Mouse (Mus musculus): ENCODE measurements around the gene Pdzrn3. TPM values are rescaled to one million over a fixed set of nuclear protein-coding genes. Genes with fewer than 3 reads are reported as not detected.

Gene Pdzrn3
- 15.3 and 19.5 TPM in 2 replicates for polyA plus RNA-seq (2016; fragmentation: Nextera tagmentation; extraction: Ambion mirVana)

DNA sequence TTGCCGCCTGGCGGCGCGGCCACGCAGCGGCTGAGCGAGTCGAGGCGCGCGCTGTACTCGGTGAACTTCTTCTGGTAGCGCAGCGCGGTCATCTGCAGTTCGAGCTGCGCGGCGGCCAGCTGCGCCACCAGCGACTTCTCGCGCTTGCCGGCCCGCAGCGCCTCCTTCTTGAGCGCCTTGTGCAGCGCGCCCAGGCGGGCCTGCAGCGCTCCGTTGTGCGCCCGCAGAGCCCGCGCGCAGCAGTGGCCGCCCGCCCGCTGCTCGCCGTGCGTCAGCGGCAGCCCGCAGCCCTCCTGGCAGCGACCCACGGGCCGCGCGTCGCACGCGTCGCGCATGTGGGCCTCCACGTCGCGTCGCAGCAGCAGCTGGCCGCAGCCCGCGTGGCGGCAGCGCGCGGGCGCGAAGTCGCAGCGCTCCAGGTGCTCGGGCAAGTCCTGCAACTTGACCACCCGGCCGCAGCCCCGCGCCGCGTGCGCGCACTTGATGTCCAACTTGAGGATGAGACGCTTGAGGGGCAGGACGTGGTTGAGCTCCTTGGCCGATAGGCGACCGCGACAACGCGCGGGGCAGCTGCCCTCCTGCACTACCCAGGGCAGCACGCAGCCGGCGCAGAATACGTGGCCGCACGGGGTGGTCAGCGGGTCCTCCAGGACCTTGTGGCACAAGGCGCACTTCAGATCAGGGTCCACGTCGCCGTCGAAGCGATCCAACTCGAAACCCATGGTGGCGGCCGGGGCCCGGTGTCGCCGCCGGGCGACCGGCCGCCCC lies at the start of gene Pdzrn3:
Gene Pdzrn3, minus strand, starts transcription at position 731 of the 768 bp plus-strand sequence.
- under 1% methylated on average over 100 of the region's 111 CpGs for WGBS
- peak within 1 kb of the TSS; percentile 100 for H3K4me2 ChIP-seq (replicated peaks)
- peaks cover 28% of the 10 kb centered on the region for H3K4me1 ChIP-seq
- no peaks in the 10 kb centered on the region for H3K36me3 ChIP-seq
- peaks cover 50% of the 10 kb centered on the region for H3K27me3 ChIP-seq
- H3K4me3 ChIP-seq, result peak within 1 kb of the TSS; percentile 66
- peak within 1 kb of the TSS; percentile 65 for H3K9ac ChIP-seq (replicated peaks)
- peak within 1 kb of the TSS; percentile 68 for H3K27ac ChIP-seq (replicated peaks)
- H3K9me3 ChIP-seq, result no peaks in the 10 kb centered on the region
- ATAC-seq (ENCODE audit: low FRiP score, low read depth), result peak; percentile 80

DNA sequence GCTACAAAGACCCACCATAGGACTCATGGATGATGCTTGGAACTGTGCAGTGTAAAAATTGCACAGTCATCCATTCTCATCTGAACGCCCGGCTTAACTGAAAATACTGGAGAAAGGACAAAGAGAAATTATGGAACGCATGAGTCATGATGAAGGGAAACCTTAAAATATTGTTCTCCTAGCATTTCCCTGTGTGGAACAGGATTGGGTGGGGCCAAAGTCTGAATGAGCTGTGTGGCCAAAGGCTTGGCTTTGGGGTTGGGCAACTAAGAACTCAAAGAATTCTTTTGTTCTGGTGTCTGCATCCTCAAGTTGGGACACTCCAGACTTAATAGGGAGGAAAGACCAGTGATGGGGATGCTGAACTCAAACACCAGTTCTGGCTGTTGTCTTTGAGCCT lies 49.6 kb upstream of the Pdzrn3 start:
- Histone ChIP-seq H3K9ac (replicated peaks) (no peak overlapping the region), H3K4me3 (no peak overlapping the region), H3K9me3 (no peaks in the 10 kb centered on the region), H3K27ac (replicated peaks) (no peak overlapping the region), H3K4me2 (replicated peaks) (no peak overlapping the region), H3K27me3 (no peaks in the 10 kb centered on the region), H3K36me3 (no peaks in the 10 kb centered on the region), H3K4me1 (0 out of 2 replicates have a peak, but pooled peaks cover 4% of the 10 kb centered on the region)
- ATAC-seq (ENCODE audit: low FRiP score, low read depth), result no peak
- WGBS, result 91% methylated on average over 3 of the region's 3 CpGs

DNA sequence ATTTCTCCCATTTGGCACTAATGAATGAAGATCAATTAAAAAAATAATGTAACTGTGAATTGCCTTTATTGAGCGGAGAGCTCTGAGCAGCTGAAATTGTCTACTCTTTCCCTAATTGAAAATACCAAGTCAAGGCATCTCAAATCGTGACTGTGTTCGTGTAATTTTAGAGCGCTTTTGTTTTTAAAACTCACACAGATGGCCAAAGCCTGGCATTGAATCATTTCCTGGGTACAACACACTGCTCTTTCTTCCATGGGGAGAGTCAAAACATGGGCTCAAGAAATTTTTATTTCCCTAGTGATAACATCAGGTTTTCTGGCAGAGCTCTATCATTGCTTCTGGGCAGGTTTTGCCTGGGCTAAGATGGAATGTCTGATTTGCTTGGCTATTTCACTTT lies 48.6 kb upstream of the Pdzrn3 start:
- Histone ChIP-seq H3K9ac (replicated peaks) (no peak overlapping the region), H3K9me3 (no peaks in the 10 kb centered on the region), H3K4me1 (peaks cover 9% of the 10 kb centered on the region; the same call in 1 of the 2 replicates), H3K4me3 (no peak overlapping the region), H3K27me3 (0 out of 2 replicates have a peak, but pooled peaks cover 3% of the 10 kb centered on the region), H3K36me3 (no peaks in the 10 kb centered on the region), H3K4me2 (replicated peaks) (no peak overlapping the region), H3K27ac (replicated peaks) (no peak overlapping the region)
- WGBS, result 82% methylated on average over 4 of the region's 4 CpGs
- ATAC-seq (ENCODE audit: low FRiP score, low read depth), result no peak

DNA sequence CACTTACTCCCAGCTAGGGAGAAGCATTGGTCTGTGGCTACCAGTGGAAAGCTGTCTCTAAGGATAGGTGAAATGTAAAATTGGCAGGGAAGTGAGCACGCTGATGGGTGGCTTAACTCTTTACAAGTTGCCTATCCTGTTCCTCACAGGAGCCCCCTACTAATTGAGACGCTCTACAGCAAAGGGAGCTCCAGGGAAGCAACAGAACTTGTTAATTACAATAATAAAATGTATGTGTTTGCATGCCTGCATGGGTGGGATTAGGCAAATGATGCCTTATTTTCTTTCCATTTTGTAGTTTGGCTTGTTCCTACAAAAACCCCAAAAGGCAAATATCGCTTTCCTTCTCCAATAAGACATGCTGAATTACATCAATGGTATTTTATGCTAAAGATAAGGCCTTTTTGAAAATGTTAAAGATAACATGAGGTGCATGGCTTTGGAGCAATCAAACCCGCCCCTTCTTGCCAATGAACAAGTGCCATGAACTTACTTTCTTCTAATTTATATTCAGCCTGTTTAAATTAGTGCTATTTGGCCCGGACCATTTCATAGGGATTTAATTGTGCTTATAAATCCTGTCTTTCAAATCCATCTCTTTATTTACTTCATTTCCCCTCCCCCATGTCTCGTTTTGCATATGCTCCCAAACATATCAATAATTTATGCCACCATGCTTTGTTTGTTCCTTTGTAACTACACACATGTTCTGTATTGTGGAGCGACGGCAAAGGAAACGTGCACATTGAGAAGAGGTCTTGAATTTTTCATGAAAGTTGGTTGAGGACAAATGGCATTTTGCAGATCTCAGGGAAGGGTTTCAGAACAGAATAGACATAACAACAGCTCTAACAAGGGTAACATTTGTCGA lies 44.6 kb upstream of the Pdzrn3 start:
- no peak overlapping the region for H3K9ac ChIP-seq (replicated peaks)
- no peaks in the 10 kb centered on the region for H3K36me3 ChIP-seq
- H3K4me3 ChIP-seq, result no peak overlapping the region
- H3K27me3 ChIP-seq, result peaks cover 6% of the 10 kb centered on the region; the same call in 1 of the 2 replicates
- H3K4me1 ChIP-seq, result peaks cover 9% of the 10 kb centered on the region; the same call in 1 of the 2 replicates
- H3K27ac ChIP-seq (replicated peaks), result no peak overlapping the region
- no peaks in the 10 kb centered on the region for H3K9me3 ChIP-seq
- WGBS, result 47% methylated on average over 10 of the region's 10 CpGs
- peak; percentile 58; the same call in 1 of the 2 replicates for ATAC-seq (ENCODE audit: low FRiP score, low read depth)
- no peak overlapping the region for H3K4me2 ChIP-seq (replicated peaks)

DNA sequence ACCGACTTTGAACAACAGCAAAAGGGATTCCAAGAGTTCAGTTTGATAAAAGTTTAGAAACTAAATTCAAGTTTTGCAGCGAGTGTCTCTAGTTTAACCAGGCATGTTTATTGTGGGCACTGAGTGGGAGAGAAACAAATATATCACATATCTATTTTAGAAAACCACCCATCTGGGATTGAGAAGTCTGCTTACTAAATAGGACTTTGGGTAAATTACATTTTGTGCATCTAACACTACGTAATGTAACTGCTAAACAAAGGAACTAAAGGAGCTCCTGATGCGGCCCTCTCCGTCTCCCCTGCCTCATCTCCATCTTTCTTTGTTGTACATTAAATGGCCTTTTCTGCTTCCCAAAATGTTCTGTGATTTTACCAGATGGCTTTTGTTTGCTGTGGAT lies 40.5 kb upstream of the Pdzrn3 start:
- Histone ChIP-seq H3K9ac (replicated peaks) (no peak overlapping the region), H3K27ac (replicated peaks) (no peak overlapping the region), H3K36me3 (no peaks in the 10 kb centered on the region), H3K9me3 (no peaks in the 10 kb centered on the region), H3K4me2 (replicated peaks) (no peak overlapping the region), H3K4me3 (no peak overlapping the region), H3K27me3 (peaks cover 6% of the 10 kb centered on the region; the same call in 1 of the 2 replicates), H3K4me1 (peaks cover 9% of the 10 kb centered on the region; the same call in 1 of the 2 replicates)
- WGBS, result 74% methylated on average over 5 of the region's 5 CpGs
- ATAC-seq (ENCODE audit: low FRiP score, low read depth), result no peak

DNA sequence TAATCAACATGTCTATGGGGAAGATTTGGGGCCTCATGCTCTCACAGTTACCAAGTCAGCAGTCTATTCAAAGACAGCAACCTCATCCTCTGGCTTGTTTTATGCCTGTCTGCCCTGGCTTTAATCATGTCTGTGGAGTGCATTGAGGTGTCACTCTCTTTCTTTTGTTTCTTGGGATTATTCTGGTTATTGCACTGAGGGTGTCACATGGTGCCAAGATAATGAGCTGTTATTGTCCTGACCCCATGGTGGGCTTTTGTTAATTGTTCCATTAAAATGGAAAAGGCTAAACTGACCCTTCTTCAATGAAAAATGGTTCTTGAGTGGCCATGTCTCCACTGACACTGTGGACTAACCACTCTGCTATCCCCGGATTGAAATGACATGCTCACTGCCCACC lies 34.0 kb upstream of the Pdzrn3 start:
- 26% methylated on average over 1 of the region's 1 CpGs for WGBS
- peak; percentile 74; the same call in 1 of the 2 replicates for ATAC-seq (ENCODE audit: low FRiP score, low read depth)
- Histone ChIP-seq H3K4me1 (peaks cover 6% of the 10 kb centered on the region), H3K9ac (replicated peaks) (no peak overlapping the region), H3K27me3 (peaks cover 5% of the 10 kb centered on the region; the same call in 1 of the 2 replicates), H3K4me2 (replicated peaks) (no peak overlapping the region), H3K27ac (replicated peaks) (no peak overlapping the region), H3K4me3 (no peak overlapping the region), H3K36me3 (no peaks in the 10 kb centered on the region), H3K9me3 (no peaks in the 10 kb centered on the region)

DNA sequence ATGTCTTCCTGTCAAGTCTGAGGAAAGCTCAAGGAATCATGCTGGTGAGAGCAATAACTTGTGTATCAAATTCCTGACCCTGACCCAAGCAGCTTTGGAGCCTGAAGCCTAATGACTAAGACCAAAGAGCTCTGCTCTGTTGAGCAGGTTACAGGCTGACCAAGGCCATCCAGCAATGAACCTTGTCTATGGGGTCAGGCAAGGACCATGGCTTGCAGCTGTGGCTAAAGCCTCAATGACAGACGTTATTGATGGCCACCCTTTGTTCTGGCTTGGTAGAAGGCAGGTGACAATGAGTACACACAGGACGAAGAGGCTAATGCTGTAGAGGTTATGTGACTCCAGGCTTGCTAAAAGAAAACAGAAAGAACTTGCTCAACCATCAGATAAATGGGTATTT lies 33.4 kb upstream of the Pdzrn3 start:
- no peak overlapping the region for H3K27ac ChIP-seq (replicated peaks)
- H3K27me3 ChIP-seq, result peaks cover 5% of the 10 kb centered on the region; the same call in 1 of the 2 replicates
- H3K4me3 ChIP-seq, result no peak overlapping the region
- no peak overlapping the region for H3K9ac ChIP-seq (replicated peaks)
- WGBS, result 23% methylated on average over 2 of the region's 2 CpGs
- H3K4me2 ChIP-seq (replicated peaks), result no peak overlapping the region
- peaks cover 6% of the 10 kb centered on the region for H3K4me1 ChIP-seq
- H3K36me3 ChIP-seq, result no peaks in the 10 kb centered on the region
- H3K9me3 ChIP-seq, result no peaks in the 10 kb centered on the region
- ATAC-seq (ENCODE audit: low FRiP score, low read depth), result no peak

DNA sequence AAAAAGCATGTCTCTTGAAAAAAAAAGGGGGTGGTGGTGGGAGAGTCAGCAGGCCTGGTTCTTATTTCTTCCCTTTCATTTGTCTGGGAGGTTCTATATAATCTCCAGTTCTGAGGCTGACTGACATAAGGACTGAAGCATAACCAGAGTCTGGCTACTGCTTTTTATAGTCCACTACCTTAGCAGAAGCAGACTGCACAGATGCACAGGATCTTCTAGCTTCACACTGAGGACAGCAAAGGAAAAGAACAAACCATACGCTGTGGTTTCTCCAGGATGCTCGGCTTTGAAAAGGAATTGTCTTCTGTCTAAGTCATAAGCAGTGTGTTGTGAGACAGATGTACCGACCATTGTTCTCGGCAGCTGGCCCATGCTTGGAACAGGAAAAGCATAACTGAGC lies 19.0 kb upstream of the Pdzrn3 start:
- no peak overlapping the region for H3K9ac ChIP-seq (replicated peaks)
- no peak overlapping the region for H3K27ac ChIP-seq (replicated peaks)
- no peak for ATAC-seq (ENCODE audit: low FRiP score, low read depth)
- H3K4me3 ChIP-seq, result no peak overlapping the region
- 86% methylated on average over 4 of the region's 4 CpGs for WGBS
- no peak overlapping the region for H3K4me2 ChIP-seq (replicated peaks)
- H3K9me3 ChIP-seq, result no peaks in the 10 kb centered on the region
- no peaks in the 10 kb centered on the region for H3K27me3 ChIP-seq
- H3K36me3 ChIP-seq, result no peaks in the 10 kb centered on the region
- no peaks in the 10 kb centered on the region for H3K4me1 ChIP-seq

DNA sequence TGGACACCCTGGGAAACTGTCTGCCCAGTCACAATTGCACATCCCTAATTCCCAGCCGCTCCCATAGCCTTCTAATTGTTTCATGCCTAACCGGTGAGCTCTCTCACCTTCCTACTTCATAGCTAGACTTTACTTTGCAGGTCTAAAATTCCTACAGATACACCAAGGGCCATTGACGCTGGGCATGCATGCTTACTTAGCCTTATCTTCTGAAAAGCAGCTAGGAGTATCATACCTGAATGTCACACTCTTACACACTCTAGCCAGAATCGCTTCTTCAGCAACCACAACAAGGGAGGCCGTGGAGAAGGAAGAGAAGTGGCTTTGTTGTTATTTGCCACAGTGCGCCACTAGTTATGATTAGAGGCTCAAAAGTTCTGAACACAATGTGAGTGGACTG lies 18.2 kb upstream of the Pdzrn3 start:
- H3K4me2 ChIP-seq (replicated peaks), result no peak overlapping the region
- H3K27me3 ChIP-seq, result no peaks in the 10 kb centered on the region
- no peak overlapping the region for H3K4me3 ChIP-seq
- H3K27ac ChIP-seq (replicated peaks), result no peak overlapping the region
- WGBS, result 94% methylated on average over 6 of the region's 6 CpGs
- H3K4me1 ChIP-seq, result no peaks in the 10 kb centered on the region
- no peaks in the 10 kb centered on the region for H3K9me3 ChIP-seq
- H3K36me3 ChIP-seq, result no peaks in the 10 kb centered on the region
- H3K9ac ChIP-seq (replicated peaks), result no peak overlapping the region
- ATAC-seq (ENCODE audit: low FRiP score, low read depth), result no peak

DNA sequence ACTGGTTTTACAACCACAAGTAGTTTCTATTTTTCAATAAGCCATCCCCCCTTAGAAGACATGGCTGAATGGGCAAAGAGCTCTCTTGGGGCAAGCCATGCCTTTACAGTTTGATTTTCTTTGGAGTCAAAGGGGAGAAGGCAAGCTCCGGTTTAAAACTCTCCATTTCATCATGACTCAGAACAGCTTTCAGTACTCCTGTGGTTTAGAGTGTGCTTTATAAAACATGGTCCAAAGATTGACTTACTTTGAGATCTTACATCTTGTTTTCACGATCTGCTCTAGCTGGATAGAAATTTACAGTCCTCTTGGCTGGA lies 15.1 kb upstream of the Pdzrn3 start:
- Histone ChIP-seq H3K4me2 (replicated peaks) (no peak overlapping the region), H3K9me3 (peaks cover 3% of the 10 kb centered on the region; the same call in 1 of the 2 replicates), H3K27ac (replicated peaks) (no peak overlapping the region), H3K4me3 (no peak overlapping the region), H3K4me1 (no peaks in the 10 kb centered on the region), H3K27me3 (no peaks in the 10 kb centered on the region), H3K36me3 (no peaks in the 10 kb centered on the region), H3K9ac (replicated peaks) (no peak overlapping the region)
- 81% methylated on average over 2 of the region's 2 CpGs for WGBS
- no peak for ATAC-seq (ENCODE audit: low FRiP score, low read depth)

DNA sequence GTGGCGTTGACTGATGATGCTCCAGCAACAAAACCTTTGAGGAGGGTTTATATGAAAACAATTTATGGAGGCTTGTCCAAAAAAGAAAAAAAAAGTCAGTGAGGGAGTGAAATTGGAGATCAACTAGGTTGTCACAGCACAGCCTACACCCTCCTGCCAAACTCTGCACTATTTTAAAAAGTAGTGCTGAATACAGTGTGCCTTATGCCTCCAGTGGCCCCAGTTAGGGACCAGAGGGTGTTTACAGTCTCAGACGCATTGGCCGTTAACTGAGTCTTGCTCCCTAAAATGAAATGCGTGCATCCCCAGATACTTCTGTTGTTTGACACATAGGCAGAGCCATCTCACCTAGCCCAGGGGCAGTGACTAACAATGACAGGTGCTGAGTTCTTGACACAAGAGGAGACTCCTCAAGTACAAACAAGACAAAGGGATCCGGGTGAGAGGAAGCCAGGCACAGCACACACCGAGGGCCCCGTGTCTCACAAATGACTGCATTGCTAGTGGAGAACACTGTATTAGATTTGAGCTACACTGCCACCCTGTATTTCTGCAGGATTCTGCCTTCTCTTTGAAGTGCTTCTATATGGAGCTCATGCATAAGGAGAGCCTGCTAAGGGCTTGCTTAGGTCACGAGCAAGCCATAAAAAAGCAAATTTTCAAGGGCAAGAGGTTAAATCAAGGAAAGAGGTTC lies 14.6 kb upstream of the Pdzrn3 start:
- no peak overlapping the region for H3K27ac ChIP-seq (replicated peaks)
- no peak for ATAC-seq (ENCODE audit: low FRiP score, low read depth)
- no peaks in the 10 kb centered on the region for H3K4me1 ChIP-seq
- H3K4me3 ChIP-seq, result no peak overlapping the region
- H3K4me2 ChIP-seq (replicated peaks), result no peak overlapping the region
- WGBS, result 82% methylated on average over 8 of the region's 8 CpGs
- no peaks in the 10 kb centered on the region for H3K27me3 ChIP-seq
- H3K36me3 ChIP-seq, result no peaks in the 10 kb centered on the region
- H3K9me3 ChIP-seq, result peaks cover 3% of the 10 kb centered on the region; the same call in 1 of the 2 replicates
- no peak overlapping the region for H3K9ac ChIP-seq (replicated peaks)
